Mouse (Mus musculus) limb, embryonic 14.5 days (tissue): ENCODE measurements around the gene Nefh. TPM values are rescaled to one million over a fixed set of nuclear protein-coding genes. Genes with fewer than 3 reads are reported as not detected.

Source experiments
- ATAC-seq: fragments of 200-750 bp; cut with Nextera tagmentation; 2 replicates; pipeline ENCODE4 v1.8.0; 2017; ENCODE audit warnings: low read depth, moderate number of reproducible peaks, moderate TSS enrichment; ENCODE audit not compliant: low FRiP score
- DNase-seq: peaks from one replicate; pipeline ENCODE4 v3.0.0-alpha.2; 2015; ENCODE audit warnings: low spot score
- H3K27ac ChIP-seq: fragments of 300-500 bp; sonication (generic); replicated peaks from 2 replicates; pipeline ENCODE4 v1.5.1; 2014; ENCODE audit warnings: low read depth, mild to moderate bottlenecking, low read length, moderate library complexity, mixed read lengths
- H3K27me3 ChIP-seq: fragments of 300-500 bp; sonication (generic); 2 replicates; pipeline ENCODE4 v1.6.1; 2014; ENCODE audit warnings: low read length, mixed read lengths; ENCODE audit not compliant: control insufficient read depth, insufficient read depth
- H3K36me3 ChIP-seq: fragments of 300-500 bp; sonication (generic); 2 replicates; pipeline ENCODE4 v1.6.1; 2014; ENCODE audit warnings: mild to moderate bottlenecking, low read length, moderate library complexity, mixed read lengths; ENCODE audit not compliant: control insufficient read depth, insufficient read depth
- H3K4me1 ChIP-seq: fragments of 300-500 bp; sonication (generic); 2 replicates; pipeline ENCODE4 v1.6.1; 2014; ENCODE audit warnings: antibody characterized with exemption, low read length, mixed read lengths; ENCODE audit not compliant: control insufficient read depth, insufficient read depth
- H3K4me2 ChIP-seq: fragments of 300-500 bp; sonication (generic); replicated peaks from 2 replicates; pipeline ENCODE4 v1.6.1; 2014; ENCODE audit warnings: low read depth, mild to moderate bottlenecking, low read length, moderate library complexity; ENCODE audit not compliant: severe bottlenecking
- H3K4me3 ChIP-seq: fragments of 300-500 bp; sonication (generic); replicated peaks from 2 replicates; pipeline ENCODE4 v1.5.1; 2014; ENCODE audit warnings: low read length
- H3K9ac ChIP-seq: fragments of 300-500 bp; sonication (generic); 2 replicates; pipeline ENCODE4 v1.6.1; 2014; ENCODE audit warnings: mild to moderate bottlenecking, low read depth, low read length, moderate library complexity; ENCODE audit not compliant: severe bottlenecking
- H3K9me3 ChIP-seq: fragments of 300-500 bp; sonication (generic); 2 replicates; pipeline ENCODE4 v1.6.1; 2016; ENCODE audit warnings: low read length; ENCODE audit not compliant: control insufficient read depth
- POLR2A ChIP-seq: fragments of 200-500 bp; IDR thresholded peaks from 2 replicates; pipeline ENCODE4 v1.8.0; 2012; ENCODE audit warnings: inconsistent platforms, mild to moderate bottlenecking, moderate library complexity, borderline replicate concordance; ENCODE audit not compliant: insufficient read depth, insufficient read length; ENCODE audit errors: extremely low read depth
- WGBS: fragments of 180-500 bp; shearing (Covaris S2); extraction: QIAGEN DNeasy Blood & Tissue Kit; methylation state at CpG from one replicate; pipeline ENCODE4 v1.1.7; 2014; 5-methylcytosine and 5-hydroxymethylcytosine counted together
- polyA plus RNA-seq, 2 experiments: library from polyadenylated mRNA; depleted of rRNA in 1 of 2; stranded (reverse) in 1 of 2; unstranded in 1 of 2; fragments of >200 nt; fragmentation: Nextera tagmentation in 1 of 2; extraction: Ambion mirVana in 1 of 2; gene quantifications; 2 replicates each; pipeline versions ENCODE4 v1.2.1 to v1.2.3; 2012 to 2014

Gene Nefh
- polyA plus RNA-seq, 2 experiments, result 0.23 to 0.28 TPM

DNA sequence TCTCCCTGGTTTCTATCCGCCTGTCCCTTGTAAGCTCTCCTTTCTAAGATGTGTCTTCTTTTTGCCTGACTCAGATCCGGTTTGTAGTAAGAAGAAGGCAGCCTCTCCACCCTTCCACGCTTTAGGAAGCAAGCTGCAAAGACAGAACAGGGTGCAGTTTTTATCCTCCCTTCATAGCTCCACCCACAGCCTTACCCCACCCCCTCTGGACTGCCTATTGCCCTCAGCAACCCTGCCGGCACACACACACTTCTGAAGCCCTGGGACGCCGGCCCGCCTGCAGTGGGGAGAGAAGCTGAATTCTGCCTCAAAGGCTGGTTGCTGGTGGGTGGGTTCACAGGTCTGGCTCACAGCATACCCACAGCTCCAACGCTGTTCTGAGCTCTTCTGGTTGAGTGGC is 6.1 kb upstream of the Nefh start:
- H3K36me3 ChIP-seq, result no peaks in the 10 kb centered on the region
- no peak overlapping the region for H3K4me2 ChIP-seq
- ATAC-seq, result no peak
- H3K27me3 ChIP-seq, result peaks cover 27% of the 10 kb centered on the region
- H3K27ac ChIP-seq, result no peak overlapping the region
- no peaks in the 10 kb centered on the region for H3K4me1 ChIP-seq
- WGBS, result 0% methylated on average over 8 of the region's 8 CpGs
- no peak overlapping the region for H3K4me3 ChIP-seq
- no peaks in the 10 kb centered on the region for H3K9me3 ChIP-seq
- H3K9ac ChIP-seq, result no peak overlapping the region
- no peak for TF ChIP-seq POLR2A
- DNase-seq, result no peak

DNA sequence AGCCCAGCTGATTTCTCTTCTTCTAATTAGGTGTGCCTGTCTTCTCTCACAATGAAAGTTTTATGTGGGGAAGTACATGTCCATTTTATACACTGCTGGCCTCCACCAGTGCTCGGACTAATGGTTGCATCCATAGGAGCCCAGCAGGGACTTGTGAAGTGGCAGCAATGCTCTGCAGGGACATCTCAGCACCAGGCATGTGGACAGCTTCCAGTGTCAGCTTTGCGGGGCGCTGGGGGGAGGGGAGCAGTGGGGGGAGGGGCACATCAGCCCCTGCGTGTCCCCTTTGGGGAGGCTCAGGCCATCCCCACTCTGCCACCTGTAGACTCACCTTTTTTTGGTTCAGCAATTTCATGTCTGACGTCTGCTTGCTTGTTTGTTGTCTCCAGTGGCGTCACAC is 5.5 kb upstream of the Nefh start:
- Histone ChIP-seq H3K4me3 (no peak overlapping the region), H3K4me2 (no peak overlapping the region), H3K27ac (no peak overlapping the region), H3K27me3 (peaks cover 33% of the 10 kb centered on the region), H3K4me1 (no peaks in the 10 kb centered on the region), H3K9me3 (no peaks in the 10 kb centered on the region), H3K9ac (no peak overlapping the region), H3K36me3 (no peaks in the 10 kb centered on the region)
- TF ChIP-seq POLR2A, result no peak
- WGBS, result 1% methylated on average over 5 of the region's 6 CpGs
- no peak for ATAC-seq
- no peak for DNase-seq

DNA sequence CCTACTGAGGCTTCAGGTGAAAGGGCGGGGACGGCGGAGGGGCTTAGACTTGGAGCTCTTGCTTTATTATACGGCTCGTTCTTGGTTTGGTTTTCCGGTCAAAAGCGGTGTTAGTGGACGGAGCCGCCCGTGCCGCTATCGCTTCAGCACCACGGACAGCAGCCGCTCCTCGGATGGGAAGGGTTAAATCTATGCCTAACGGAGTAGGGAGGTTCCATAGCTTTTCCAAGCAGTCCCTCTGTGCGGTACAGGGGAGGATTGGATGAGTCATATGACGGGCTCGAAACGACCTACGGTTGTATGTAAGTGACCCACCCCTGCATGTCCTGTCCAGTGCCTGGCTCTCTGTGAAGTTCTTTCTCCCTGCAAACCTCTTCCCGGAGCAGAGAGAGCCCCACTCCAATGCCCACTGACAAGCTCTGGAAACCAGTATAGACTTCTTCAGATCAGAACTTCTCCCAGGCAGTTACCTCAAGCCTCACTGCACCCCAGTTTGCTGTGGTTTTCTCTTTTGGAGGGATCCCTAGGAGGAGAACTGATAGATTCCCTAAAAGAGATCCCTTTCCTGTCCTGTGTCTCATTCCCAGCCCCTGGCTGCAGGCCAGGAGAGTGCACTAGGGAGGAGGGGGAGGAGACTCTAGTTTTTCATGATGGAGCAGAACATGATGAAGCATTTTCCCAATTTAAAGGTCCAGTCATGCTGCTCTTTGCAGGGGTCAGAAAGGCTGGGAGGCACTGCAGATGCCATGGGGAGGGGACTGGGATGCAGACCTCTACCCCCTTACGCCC is 1.6 kb upstream of the Nefh start:
- 4% methylated on average over 23 of the region's 23 CpGs for WGBS
- no peak overlapping the region for H3K4me3 ChIP-seq
- ATAC-seq, result no peak

DNA sequence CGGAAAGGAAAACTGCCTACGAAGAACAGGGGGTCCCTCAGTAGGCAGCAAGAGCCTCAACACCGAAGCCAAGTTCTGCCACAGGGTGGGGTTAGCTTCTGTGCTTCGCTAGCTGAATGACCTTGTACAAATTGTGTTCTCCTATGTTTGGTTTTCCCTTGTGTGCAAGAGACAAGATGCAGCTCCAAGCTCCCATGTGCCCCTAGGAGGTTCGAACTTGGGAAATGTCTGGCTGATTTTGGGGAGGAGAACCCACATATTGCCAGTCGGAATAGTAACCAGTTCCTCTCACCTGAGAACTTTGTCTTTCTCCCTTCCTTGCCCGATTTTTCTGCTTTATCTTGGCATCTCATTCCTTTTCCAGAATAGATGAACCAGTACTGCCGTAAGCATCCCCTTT is 928 bp upstream of the Nefh start:
- Histone ChIP-seq H3K4me1 (no peaks in the 10 kb centered on the region; the same call in 1 of the 2 replicates), H3K36me3 (no peaks in the 10 kb centered on the region), H3K27me3 (peaks cover 63% of the 10 kb centered on the region), H3K4me2 (no peak overlapping the region), H3K4me3 (no peak overlapping the region), H3K9me3 (no peaks in the 10 kb centered on the region), H3K9ac (no peak overlapping the region), H3K27ac (no peak overlapping the region)
- DNase-seq (no peak), ATAC-seq (no peak)
- WGBS, result 35% methylated on average over 8 of the region's 8 CpGs
- no peak for TF ChIP-seq POLR2A

More for the DNA sequence above, 1.6 kb upstream of the Nefh start:
- TF ChIP-seq POLR2A, result no peak
- DNase-seq, result peak; percentile 73
- H3K27me3 ChIP-seq, result peaks cover 69% of the 10 kb centered on the region
- H3K4me2 ChIP-seq, result no peak overlapping the region
- no peak overlapping the region for H3K27ac ChIP-seq
- H3K9me3 ChIP-seq, result no peaks in the 10 kb centered on the region
- no peak overlapping the region for H3K9ac ChIP-seq
- H3K36me3 ChIP-seq, result no peaks in the 10 kb centered on the region
- no peaks in the 10 kb centered on the region; the same call in 1 of the 2 replicates for H3K4me1 ChIP-seq

DNA sequence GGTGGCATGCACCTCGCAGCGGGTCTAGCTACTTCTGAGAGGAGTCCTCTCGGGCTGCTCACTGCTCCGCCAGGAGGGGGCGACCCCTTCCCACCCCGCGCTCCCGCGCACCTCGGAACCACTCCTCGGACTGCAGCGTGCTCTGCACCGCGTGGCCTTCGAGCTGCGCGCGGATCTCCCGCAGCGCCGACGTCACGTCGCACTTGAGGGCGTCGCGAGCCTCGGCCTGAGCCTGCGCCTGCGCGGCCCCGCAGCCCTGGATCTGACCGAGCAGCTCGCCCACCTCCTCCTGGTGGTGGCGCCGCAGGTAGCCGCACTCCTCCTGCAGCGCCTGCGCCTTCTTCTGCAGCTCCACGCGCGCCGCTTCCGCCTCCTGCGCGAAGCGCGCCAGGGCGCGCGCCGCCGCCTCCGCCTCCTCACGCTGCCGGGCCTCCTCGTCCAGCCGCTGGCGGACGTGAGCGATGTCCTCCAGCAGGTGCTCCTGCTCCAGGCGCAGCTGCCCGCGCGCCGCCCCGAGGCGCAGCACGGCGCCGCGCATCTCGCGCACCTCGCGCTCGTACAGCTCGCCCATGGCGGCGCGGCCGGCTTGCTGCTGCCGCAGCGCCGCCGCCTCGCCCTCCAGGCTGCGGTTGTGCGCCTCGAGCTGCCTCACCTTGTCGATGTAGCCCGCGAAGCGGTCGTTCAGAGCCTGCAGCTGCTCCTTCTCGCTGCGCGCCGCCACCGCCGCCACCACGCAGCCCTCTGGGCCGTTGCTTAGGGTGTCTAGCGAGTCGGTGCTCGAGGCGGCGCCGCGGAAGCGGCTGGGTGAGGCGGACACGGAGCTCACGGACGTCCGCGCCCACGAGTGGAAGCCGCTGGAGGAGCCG is 684 bp downstream of the Nefh start:
- under 1% methylated on average over 104 of the region's 120 CpGs for WGBS
- no peak for TF ChIP-seq POLR2A
- Histone ChIP-seq H3K9ac (no peak overlapping the region), H3K27ac (no peak overlapping the region), H3K9me3 (no peaks in the 10 kb centered on the region), H3K27me3 (peaks cover 57% of the 10 kb centered on the region), H3K36me3 (no peaks in the 10 kb centered on the region), H3K4me1 (no peaks in the 10 kb centered on the region; the same call in 1 of the 2 replicates), H3K4me3 (peak overlapping the region; percentile 51), H3K4me2 (peak overlapping the region; percentile 87)
- ATAC-seq, result peak; percentile 63
- peak; percentile 6 for DNase-seq
